Mouse (Mus musculus): Measurements from ENCODE around the gene Prcc.

GRCm38 (mm10) chr3:87909874-87910273 lies 24.5 kb upstream of the Prcc start:
- no peak for TF ChIP-seq CTCF (IDR thresholded peaks at IDR 0.05; ENCODE audit: low read depth, low read length)
- no peak for TF ChIP-seq POLR2A (IDR thresholded peaks at IDR 0.05; ENCODE audit: extremely low read depth, insufficient read depth, low read length)

Data from liver, adult 2 months (tissue).